Mouse (Mus musculus): ENCODE results near the gene Mycn. TPM values are rescaled to one million over a fixed set of nuclear protein-coding genes. Genes with fewer than 3 reads are reported as not detected.
A peak's percentile ranks its signal among the peaks of the same experiment; 100 is the strongest.

Gene Mycn
- 94.0 and 101 TPM in 2 replicates for polyA plus RNA-seq (2016; fragmentation: Nextera tagmentation; extraction: Ambion mirVana)

DNA sequence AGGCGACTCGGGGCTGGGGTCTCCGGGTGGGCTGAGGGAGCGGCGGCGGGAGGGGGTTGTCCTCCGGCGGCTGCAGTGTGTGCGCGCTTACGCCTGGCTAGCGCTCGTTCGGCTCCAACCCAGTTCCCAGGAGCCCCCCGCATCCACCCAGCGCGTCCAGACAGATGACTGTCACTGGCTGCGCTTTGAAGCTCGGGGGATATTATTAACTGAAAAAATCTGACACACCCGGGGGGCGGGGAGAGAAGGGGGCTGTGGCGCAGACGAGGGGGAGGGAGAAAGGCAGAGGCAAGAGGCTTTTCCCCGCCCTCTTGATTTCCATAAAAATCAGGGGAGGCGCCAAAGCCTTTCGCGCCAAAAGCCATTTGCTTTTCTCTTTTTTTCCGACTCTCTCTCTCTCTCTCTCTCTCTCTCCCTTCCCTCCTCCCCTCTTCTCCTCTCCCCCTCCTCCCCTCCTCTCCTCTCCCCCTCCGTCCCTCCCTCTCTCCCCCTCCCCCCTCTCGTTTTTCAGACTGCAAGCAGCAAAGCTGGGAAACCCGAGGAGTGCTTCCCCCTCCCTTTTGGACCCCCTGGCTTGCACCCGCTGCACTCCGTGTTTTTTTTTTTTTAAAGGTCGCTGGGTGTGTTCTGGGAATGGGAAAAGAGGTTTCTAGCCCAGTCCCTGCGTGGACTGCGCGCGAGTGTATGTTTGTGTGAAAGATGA is at the start of gene Mycn:
Gene Mycn, minus strand, starts transcription at position 254 of the 703 bp plus-strand sequence.
- H3K4me2 ChIP-seq (replicated peaks), result peak within 1 kb of the TSS; percentile 92
- peaks cover 26% of the 10 kb centered on the region for H3K4me1 ChIP-seq
- H3K9me3 ChIP-seq, result no peaks in the 10 kb centered on the region
- peak within 1 kb of the TSS; percentile 98 for H3K9ac ChIP-seq (replicated peaks)
- peak within 1 kb of the TSS; percentile 96 for H3K27ac ChIP-seq (replicated peaks)
- peak within 1 kb of the TSS; percentile 83 for H3K4me3 ChIP-seq
- H3K27me3 ChIP-seq, result peaks cover 12% of the 10 kb centered on the region; the same call in 1 of the 2 replicates
- peak; percentile 82 for ATAC-seq (ENCODE audit: low FRiP score, low read depth)
- WGBS, result 0% methylated on average over 35 of the region's 38 CpGs
- peaks cover 9% of the 10 kb centered on the region for H3K36me3 ChIP-seq

DNA sequence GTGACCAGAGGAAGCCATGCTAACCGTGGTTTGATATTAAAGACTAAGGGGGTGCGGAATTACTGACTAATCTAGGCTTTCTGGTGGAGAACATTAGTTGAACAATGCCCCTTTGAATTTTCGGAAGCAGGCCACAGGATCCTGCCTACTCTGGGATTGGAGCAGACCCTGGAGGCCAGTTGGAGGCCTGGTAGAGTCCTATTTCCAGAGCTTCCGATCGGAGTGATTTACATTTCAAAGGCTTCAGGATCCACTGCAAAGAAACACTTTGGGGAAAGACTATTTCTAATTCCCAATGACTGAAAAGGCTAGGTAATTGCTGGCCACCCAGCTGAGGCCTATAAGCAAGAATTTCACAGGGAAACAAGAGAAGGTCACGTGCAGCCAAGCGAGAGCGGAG is 45.7 kb upstream of the Mycn start:
- no peak overlapping the region for H3K9ac ChIP-seq (replicated peaks)
- H3K36me3 ChIP-seq, result no peaks in the 10 kb centered on the region
- H3K27me3 ChIP-seq, result no peaks in the 10 kb centered on the region
- no peak overlapping the region for H3K27ac ChIP-seq (replicated peaks)
- ATAC-seq (ENCODE audit: low FRiP score, low read depth), result no peak
- 65% methylated on average over 8 of the region's 8 CpGs for WGBS
- no peaks in the 10 kb centered on the region; the same call in 1 of the 2 replicates for H3K4me1 ChIP-seq
- H3K4me3 ChIP-seq, result no peak overlapping the region
- H3K4me2 ChIP-seq (replicated peaks), result no peak overlapping the region
- no peaks in the 10 kb centered on the region for H3K9me3 ChIP-seq

DNA sequence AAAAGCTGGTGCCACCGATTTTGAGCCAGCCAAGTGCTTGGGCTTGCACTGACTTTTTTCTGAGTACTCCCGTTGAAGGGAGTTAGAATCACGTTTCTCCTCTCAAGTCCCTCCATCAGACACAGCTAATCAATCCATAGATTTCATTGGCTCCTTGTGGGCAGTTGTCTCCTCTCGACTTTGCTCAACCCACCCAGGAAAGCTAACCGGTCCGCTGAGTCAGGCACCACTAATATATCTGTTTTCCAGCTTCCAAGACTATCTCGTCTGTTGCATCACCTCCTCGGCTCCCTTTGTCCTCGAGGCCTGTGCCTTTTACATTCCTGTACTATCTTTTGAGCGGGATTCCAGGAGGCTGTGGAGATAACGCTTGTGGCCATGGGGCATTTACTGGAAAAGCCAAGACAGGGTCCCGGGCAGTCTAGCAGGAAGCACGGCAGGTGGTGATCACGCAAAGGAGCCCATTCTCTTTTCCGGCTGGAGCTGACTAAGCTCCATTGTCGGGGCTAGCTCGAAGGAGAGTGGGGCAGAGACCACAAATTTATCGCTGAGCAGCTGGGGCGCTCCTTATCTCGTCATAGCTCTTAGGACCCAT is 45.0 kb upstream of the Mycn start:
- Histone ChIP-seq H3K4me1 (no peaks in the 10 kb centered on the region; the same call in 1 of the 2 replicates), H3K9ac (replicated peaks) (no peak overlapping the region), H3K4me2 (replicated peaks) (no peak overlapping the region), H3K27me3 (no peaks in the 10 kb centered on the region), H3K36me3 (no peaks in the 10 kb centered on the region), H3K9me3 (no peaks in the 10 kb centered on the region), H3K4me3 (no peak overlapping the region), H3K27ac (replicated peaks) (no peak overlapping the region)
- no peak for ATAC-seq (ENCODE audit: low FRiP score, low read depth)
- WGBS, result 79% methylated on average over 20 of the region's 20 CpGs

DNA sequence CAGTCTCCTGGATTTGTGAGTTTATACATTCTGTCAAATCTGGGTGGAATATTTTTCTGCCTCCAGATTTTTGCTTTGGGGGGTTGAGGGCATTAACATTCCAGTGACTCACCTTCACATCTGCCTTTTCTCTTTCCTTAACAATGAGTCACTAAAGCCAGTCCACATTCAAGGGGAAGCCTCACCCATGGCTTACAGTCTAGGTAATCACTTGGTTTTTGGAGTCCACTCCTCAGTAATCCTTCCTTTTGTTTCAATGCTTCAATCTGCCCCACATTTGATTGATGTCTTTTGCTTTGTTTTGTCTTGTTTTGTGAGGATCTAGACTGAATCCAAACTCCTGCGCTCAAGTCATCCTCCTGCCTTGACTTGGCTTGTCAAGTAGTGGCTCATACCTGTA is 41.3 kb upstream of the Mycn start:
- H3K4me2 ChIP-seq (replicated peaks), result no peak overlapping the region
- no peak overlapping the region for H3K9ac ChIP-seq (replicated peaks)
- H3K4me3 ChIP-seq, result no peak overlapping the region
- H3K27me3 ChIP-seq, result no peaks in the 10 kb centered on the region
- H3K4me1 ChIP-seq, result no peaks in the 10 kb centered on the region; the same call in 1 of the 2 replicates
- 72% methylated on average over 1 of the region's 1 CpGs for WGBS
- ATAC-seq (ENCODE audit: low FRiP score, low read depth), result no peak
- no peaks in the 10 kb centered on the region for H3K36me3 ChIP-seq
- H3K9me3 ChIP-seq, result no peaks in the 10 kb centered on the region
- H3K27ac ChIP-seq (replicated peaks), result no peak overlapping the region

DNA sequence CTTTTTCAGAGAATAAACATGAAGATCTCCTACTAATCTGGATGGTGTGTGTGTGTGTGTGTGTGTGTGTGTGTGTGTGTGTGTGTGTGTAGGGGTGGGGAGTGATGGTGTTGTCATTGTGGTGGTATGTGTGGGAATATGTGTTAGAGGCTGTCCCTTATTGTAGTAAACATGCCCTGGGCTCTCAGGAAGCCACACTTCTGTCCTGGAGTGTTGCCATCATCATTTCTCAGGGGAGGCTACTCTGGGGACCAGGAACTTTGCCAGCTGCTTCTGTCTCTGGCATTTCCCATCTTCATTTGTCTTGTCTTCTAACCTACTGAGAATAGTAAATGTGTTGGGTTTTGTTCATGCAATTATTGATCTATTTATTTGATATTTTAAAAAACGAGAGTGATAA is 33.7 kb upstream of the Mycn start:
- Histone ChIP-seq H3K4me2 (replicated peaks) (no peak overlapping the region), H3K4me3 (no peak overlapping the region), H3K9ac (replicated peaks) (no peak overlapping the region), H3K27me3 (no peaks in the 10 kb centered on the region), H3K36me3 (no peaks in the 10 kb centered on the region), H3K4me1 (no peaks in the 10 kb centered on the region), H3K27ac (replicated peaks) (no peak overlapping the region), H3K9me3 (no peaks in the 10 kb centered on the region)
- no peak for ATAC-seq (ENCODE audit: low FRiP score, low read depth)
- 84% methylated on average over 1 of the region's 1 CpGs for WGBS

DNA sequence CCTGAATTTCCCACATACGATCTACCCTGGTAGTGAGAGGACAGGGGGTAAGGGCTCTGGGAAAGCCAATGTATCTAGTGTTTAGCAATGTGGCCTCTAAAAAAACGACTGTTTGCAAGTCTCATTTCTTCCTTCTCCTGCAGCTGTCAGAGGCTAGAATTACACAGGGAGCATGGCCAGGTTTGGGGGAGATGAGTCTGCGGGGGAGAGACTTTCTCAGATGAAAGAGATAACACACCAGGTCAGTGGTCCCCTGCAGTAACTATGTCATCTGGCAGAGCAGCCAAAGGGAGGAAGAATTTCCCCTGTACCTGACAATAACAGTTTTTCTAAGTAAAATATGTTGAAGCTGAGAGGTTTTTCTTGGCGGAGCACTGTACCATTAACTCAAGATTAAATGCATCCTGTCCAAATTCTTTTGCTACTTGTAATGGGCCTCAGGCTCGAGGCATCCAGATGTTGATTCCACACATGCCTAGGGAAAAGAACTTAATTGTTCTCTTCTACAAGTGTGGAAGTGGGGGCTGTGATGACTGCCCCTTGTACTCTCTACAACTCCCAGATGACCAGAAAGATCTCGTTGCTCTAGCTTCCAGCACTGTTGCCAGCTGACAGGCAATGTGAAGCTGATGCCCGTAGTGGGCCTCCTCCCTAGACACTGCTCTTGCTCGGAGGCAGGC is 31.2 kb upstream of the Mycn start:
- Histone ChIP-seq H3K36me3 (no peaks in the 10 kb centered on the region), H3K27me3 (no peaks in the 10 kb centered on the region), H3K9ac (replicated peaks) (no peak overlapping the region), H3K9me3 (no peaks in the 10 kb centered on the region), H3K4me2 (replicated peaks) (no peak overlapping the region), H3K27ac (replicated peaks) (no peak overlapping the region), H3K4me1 (no peaks in the 10 kb centered on the region), H3K4me3 (no peak overlapping the region)
- 67% methylated on average over 8 of the region's 8 CpGs for WGBS
- ATAC-seq (ENCODE audit: low FRiP score, low read depth), result no peak

DNA sequence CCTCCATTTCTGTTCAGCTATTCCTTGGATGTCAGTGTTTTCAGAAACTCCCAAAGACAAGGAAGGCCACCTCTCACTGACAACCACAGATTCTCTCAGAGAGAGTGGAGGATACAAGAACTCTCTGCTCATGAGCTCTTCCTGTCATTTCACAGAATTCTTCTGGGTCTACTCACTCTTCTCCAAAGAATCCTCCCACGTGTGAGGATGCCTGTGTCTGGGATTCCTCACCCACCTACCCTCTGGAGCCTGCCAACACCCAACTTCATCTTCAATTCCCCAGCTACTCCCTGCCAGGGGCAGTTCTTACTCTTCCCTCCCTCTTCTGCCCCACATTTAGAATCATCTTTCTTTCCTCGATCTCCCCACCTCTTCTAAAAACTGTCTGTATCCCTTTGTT is 26.2 kb upstream of the Mycn start:
- H3K27me3 ChIP-seq, result no peaks in the 10 kb centered on the region
- H3K36me3 ChIP-seq, result no peaks in the 10 kb centered on the region
- H3K27ac ChIP-seq (replicated peaks), result no peak overlapping the region
- no peaks in the 10 kb centered on the region for H3K4me1 ChIP-seq
- 65% methylated on average over 2 of the region's 2 CpGs for WGBS
- H3K4me2 ChIP-seq (replicated peaks), result no peak overlapping the region
- no peak for ATAC-seq (ENCODE audit: low FRiP score, low read depth)
- no peak overlapping the region for H3K4me3 ChIP-seq
- no peaks in the 10 kb centered on the region for H3K9me3 ChIP-seq
- H3K9ac ChIP-seq (replicated peaks), result no peak overlapping the region

DNA sequence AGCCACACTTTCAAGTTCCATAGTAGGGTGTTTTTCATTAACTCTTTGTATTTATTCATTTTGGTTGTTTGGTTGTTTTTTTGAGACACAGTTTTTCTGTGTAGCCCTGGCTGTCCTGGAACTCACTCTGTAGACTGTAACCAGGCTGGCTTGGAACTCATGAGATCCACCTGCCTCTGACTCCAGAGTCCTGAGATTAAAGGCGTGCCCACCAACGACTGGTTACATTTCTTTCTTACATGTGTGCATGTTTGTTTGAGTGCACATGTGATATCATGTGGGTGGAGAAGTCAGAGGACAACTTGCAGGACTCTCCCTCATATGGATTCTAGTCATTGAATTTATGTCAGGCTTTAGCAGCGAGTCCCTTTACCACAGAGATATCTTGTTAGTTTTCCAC is 23.1 kb upstream of the Mycn start:
- no peak overlapping the region for H3K27ac ChIP-seq (replicated peaks)
- no peak overlapping the region for H3K4me3 ChIP-seq
- no peaks in the 10 kb centered on the region for H3K4me1 ChIP-seq
- H3K9me3 ChIP-seq, result no peaks in the 10 kb centered on the region
- no peak overlapping the region for H3K9ac ChIP-seq (replicated peaks)
- H3K36me3 ChIP-seq, result no peaks in the 10 kb centered on the region
- no peaks in the 10 kb centered on the region for H3K27me3 ChIP-seq
- ATAC-seq (ENCODE audit: low FRiP score, low read depth), result no peak
- 92% methylated on average over 3 of the region's 3 CpGs for WGBS
- H3K4me2 ChIP-seq (replicated peaks), result no peak overlapping the region

DNA sequence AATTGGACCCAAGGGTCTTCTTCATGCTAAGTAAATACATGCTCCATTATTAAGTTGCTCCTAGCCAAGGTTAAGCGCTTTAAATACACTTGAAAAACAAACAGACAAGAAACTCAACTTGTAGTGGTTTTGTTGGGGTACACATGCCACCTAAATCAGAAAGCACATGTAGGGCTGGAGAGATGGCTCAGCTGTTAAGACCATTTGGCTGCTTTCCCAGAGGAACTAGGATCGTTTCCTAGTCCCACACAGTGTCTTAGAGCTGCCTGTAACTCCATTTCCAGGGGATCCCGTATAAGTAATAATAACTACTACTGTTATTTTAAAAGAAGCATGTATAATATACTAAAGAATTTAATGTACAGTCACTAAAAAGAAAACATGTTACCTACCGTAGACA is 5.9 kb upstream of the Mycn start:
- Histone ChIP-seq H3K36me3 (no peaks in the 10 kb centered on the region), H3K27ac (replicated peaks) (no peak overlapping the region), H3K4me1 (peaks cover 12% of the 10 kb centered on the region; the same call in 1 of the 2 replicates), H3K9me3 (no peaks in the 10 kb centered on the region), H3K27me3 (peaks cover 9% of the 10 kb centered on the region; the same call in 1 of the 2 replicates), H3K4me2 (replicated peaks) (no peak overlapping the region), H3K4me3 (no peak overlapping the region), H3K9ac (replicated peaks) (no peak overlapping the region)
- 89% methylated on average over 4 of the region's 4 CpGs for WGBS
- ATAC-seq (ENCODE audit: low FRiP score, low read depth), result no peak

DNA sequence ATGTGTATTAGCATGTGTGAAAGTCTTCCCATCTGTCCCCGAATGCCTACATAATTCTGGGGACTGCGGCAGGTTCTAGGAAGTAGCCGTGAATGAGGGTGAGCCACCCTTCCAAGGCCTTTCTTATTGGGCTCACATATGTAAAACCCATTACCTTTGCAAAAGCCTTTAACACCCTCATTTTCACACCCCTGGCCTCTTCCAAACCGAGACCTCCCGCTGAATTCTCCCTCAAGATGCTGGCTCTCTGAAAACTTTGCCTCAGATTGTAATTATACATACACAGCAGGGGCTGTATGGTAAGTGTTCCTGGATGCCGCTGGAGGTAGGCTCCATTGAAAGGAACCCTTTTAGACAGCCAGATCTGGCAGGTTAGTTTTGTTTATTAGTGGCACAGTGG is 1.6 kb upstream of the Mycn start:
- Histone ChIP-seq H3K27ac (replicated peaks) (no peak overlapping the region), H3K9ac (replicated peaks) (no peak overlapping the region; the same call in 1 of the 2 replicates), H3K4me3 (peak overlapping the region; percentile 83; the same call in 1 of the 2 replicates), H3K36me3 (no peaks in the 10 kb centered on the region), H3K27me3 (peaks cover 9% of the 10 kb centered on the region; the same call in 1 of the 2 replicates), H3K9me3 (no peaks in the 10 kb centered on the region), H3K4me2 (replicated peaks) (peak overlapping the region; percentile 92), H3K4me1 (peaks cover 15% of the 10 kb centered on the region; the same call in 1 of the 2 replicates)
- 7% methylated on average over 6 of the region's 6 CpGs for WGBS
- ATAC-seq (ENCODE audit: low FRiP score, low read depth), result no peak

DNA sequence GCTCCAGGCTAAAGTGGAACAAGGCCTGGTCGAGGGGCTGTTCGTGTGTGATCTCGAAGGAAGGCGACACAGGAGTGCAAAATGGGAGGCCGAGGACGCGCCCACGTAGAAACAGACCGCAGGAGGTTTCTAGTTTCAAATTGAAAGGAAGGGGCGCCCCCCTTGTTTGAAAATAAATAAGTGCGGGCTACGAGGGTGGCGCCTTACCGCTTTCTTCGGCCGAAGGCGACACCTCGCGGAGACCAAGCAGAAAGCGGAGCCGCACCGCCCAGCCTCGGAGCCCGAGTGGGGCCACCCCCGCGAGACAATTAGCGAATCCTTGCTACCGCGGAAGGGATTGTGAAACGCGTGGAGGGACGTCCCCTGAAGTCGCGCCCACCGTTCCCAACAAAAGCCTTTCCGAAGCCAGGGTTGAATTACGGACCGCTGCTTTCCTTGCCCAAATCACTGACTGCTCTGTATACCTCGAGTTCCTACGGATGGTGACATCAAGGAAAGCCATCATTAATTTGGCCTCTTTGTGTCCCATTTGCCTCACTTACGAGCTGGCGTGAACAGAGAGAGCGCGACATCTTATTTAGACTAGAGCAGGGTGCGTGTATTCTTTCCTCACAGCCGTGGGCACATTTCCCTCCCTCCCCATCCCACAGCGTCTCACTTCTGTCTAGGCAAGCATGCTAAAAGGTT is 793 bp upstream of the Mycn start:
- H3K27me3 ChIP-seq, result peaks cover 9% of the 10 kb centered on the region; the same call in 1 of the 2 replicates
- H3K27ac ChIP-seq (replicated peaks), result peak overlapping the region; percentile 96
- peak overlapping the region; percentile 98 for H3K9ac ChIP-seq (replicated peaks)
- H3K4me3 ChIP-seq, result peak overlapping the region; percentile 83
- peaks cover 19% of the 10 kb centered on the region for H3K4me1 ChIP-seq
- under 1% methylated on average over 47 of the region's 47 CpGs for WGBS
- peaks cover 2% of the 10 kb centered on the region for H3K36me3 ChIP-seq
- H3K9me3 ChIP-seq, result no peaks in the 10 kb centered on the region
- H3K4me2 ChIP-seq (replicated peaks), result peak overlapping the region; percentile 92
- peak; percentile 60 for ATAC-seq (ENCODE audit: low FRiP score, low read depth)
